Mouse (Mus musculus) G1E (cell line): ENCODE measurements around the gene Ano3. TPM values are rescaled to one million over a fixed set of nuclear protein-coding genes. Genes with fewer than 3 reads are reported as not detected.

Source experiments
- ATAC-seq: 2 replicates; pipeline ENCODE4 v1.8.0; 2016; ENCODE audit warnings: mild to moderate bottlenecking; ENCODE audit not compliant: insufficient number of reproducible peaks, poor library complexity, low FRiP score, severe bottlenecking; ENCODE audit errors: extremely low read depth
- DNase-seq: peaks from one replicate; pipeline ENCODE4 v3.0.0; 2012; ENCODE audit warnings: low spot score
- H3K27me3 ChIP-seq: 2 replicates; pipeline ENCODE4 v1.6.1; 2012; ENCODE audit warnings: mild to moderate bottlenecking, low read length, inconsistent platforms; ENCODE audit not compliant: insufficient read depth
- H3K36me3 ChIP-seq: replicated peaks from 2 replicates; pipeline ENCODE3; 2012; ENCODE audit warnings: mild to moderate bottlenecking, inconsistent platforms
- H3K4me1 ChIP-seq: 2 replicates; pipeline ENCODE4 v1.6.1; 2012; ENCODE audit warnings: low read depth, low read length, inconsistent platforms, mixed read lengths; ENCODE audit not compliant: insufficient read depth
- H3K4me3 ChIP-seq: 2 replicates; pipeline ENCODE4 v1.5.1; 2012; ENCODE audit warnings: low read depth, mild to moderate bottlenecking, inconsistent platforms, low read length, moderate library complexity, mixed read lengths
- H3K9me3 ChIP-seq: replicated peaks from 2 replicates; pipeline ENCODE4 v1.6.1; 2012; ENCODE audit warnings: inconsistent platforms
- CTCF ChIP-seq: IDR thresholded peaks from 2 replicates; pipeline ENCODE4 v1.5.1; 2012; ENCODE audit warnings: low read depth, low read length, inconsistent platforms, mixed read lengths
- GATA1 ChIP-seq: IDR thresholded peaks from 2 replicates; pipeline ENCODE4 v1.6.1; 2012; ENCODE audit warnings: borderline replicate concordance, low read length, inconsistent platforms, mixed read lengths
- GATA2 ChIP-seq: IDR thresholded peaks from 2 replicates; pipeline ENCODE4 v1.6.1; 2012; ENCODE audit warnings: low read depth, low read length, inconsistent platforms, borderline replicate concordance
- POLR2AphosphoS5 ChIP-seq: IDR thresholded peaks from 2 replicates; pipeline ENCODE4 v1.6.1; 2012; ENCODE audit warnings: low read depth, low read length, inconsistent platforms; ENCODE audit not compliant: insufficient replicate concordance
- TAL1 ChIP-seq: conservative IDR thresholded peaks from 2 replicates; pipeline ENCODE4 v1.6.1; 2012; ENCODE audit warnings: low read depth, low read length, inconsistent platforms, mixed read lengths
- polyA plus RNA-seq: library from polyadenylated mRNA; stranded (reverse); fragments of >175 nt; gene quantifications from 2 replicates; pipeline ENCODE4 v1.2.3, GENCODE M21; 2012
- total RNA-seq, 2 experiments: library from RNA; stranded (forward) in 1 of 2; stranded (reverse) in 1 of 2; fragments of 200-1000 nt in 1 of 2; fragments of >200 nt in 1 of 2; fragmentation: Nextera tagmentation in 1 of 2; gene quantifications; 2 replicates each; pipeline ENCODE4 v1.2.3; 2014 to 2017

Ano3 gene
- total and polyA plus RNA-seq, 3 experiments: 0.02 to 3.7 (median 1.3) TPM

DNA sequence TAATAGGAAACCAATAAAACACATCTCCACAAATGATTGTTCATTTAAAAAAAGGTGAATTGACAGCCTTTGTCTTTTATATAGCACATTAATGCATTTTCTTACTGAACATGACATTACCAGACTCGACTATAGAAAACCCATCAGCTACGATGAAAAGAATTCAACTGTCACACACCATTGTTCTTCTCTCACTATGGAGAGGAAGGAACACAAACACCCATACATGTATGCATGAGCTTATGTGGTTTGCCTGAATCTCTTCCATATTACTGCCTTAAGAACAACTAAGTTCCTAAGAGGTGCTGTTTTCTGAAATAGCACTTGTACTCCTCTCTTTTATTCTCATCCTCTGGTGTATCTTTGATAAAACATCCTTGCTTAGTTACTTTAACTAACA, 191.3 kb downstream of the Ano3 start:
- Histone ChIP-seq H3K4me3 (no peak overlapping the region), H3K9me3 (no peaks in the 10 kb centered on the region), H3K4me1 (no peaks in the 10 kb centered on the region), H3K27me3 (peaks cover 5% of the 10 kb centered on the region; the same call in 1 of the 2 replicates), H3K36me3 (no peaks in the 10 kb centered on the region)
- no peak for TF ChIP-seq CTCF
- no peak for TF ChIP-seq GATA1
- TF ChIP-seq GATA2: no peak
- TF ChIP-seq POLR2AphosphoS5: no peak
- no peak for TF ChIP-seq TAL1
- ATAC-seq (no peak), DNase-seq (no peak)

DNA sequence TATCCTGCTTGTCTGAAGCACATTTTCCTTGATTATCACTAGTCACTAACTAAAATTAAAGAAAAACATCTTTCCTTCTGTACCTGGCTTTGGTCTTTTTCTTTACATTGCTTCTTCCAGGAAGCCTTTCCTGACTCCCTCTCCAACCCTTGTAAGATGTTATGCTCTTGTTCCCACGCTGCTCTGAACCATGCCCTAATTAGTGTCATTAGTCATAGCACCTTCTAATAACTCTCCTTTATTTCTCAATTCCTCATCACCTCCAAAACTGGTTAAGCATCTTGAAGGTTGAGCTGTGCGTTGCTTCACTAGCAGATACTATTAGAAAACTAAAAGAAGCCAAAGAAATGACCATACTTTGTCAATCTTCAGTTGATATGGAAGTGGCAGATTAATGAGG, 193.2 kb downstream of the Ano3 start:
- Histone ChIP-seq H3K4me3 (no peak overlapping the region), H3K9me3 (no peaks in the 10 kb centered on the region), H3K4me1 (no peaks in the 10 kb centered on the region), H3K36me3 (no peaks in the 10 kb centered on the region), H3K27me3 (peaks cover 5% of the 10 kb centered on the region; the same call in 1 of the 2 replicates)
- DNase-seq: no peak
- no peak for ATAC-seq
- TF ChIP-seq POLR2AphosphoS5 (no peak), GATA1 (no peak), GATA2 (no peak), CTCF (no peak), TAL1 (no peak)

DNA sequence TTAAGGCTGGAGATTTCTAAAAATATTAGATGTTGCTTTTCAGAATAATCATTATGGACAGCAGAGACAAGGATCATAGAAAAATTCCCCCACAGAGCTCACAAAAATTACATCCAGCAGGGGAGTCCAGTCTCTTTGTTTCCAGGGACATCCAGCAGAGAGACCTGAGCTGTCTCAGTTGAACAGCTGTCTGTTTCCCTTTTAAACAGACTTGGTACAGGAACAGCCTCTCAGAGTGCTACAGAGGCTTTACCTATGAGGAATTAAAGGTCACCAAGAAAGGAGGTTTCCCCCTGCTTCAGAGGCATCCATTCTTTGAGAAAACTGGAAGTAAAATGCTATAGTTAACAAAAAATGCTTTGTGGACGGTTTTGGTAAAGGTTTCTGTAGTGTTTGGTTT, 210.2 kb downstream of the Ano3 start:
- ATAC-seq (no peak), DNase-seq (no peak)
- 0 out of 2 replicates have a peak, but pooled peaks cover 3% of the 10 kb centered on the region for H3K27me3 ChIP-seq
- no peaks in the 10 kb centered on the region for H3K9me3 ChIP-seq
- TF ChIP-seq CTCF (no peak), POLR2AphosphoS5 (no peak), TAL1 (no peak)
- no peaks in the 10 kb centered on the region for H3K36me3 ChIP-seq
- no peak overlapping the region for H3K4me3 ChIP-seq
- H3K4me1 ChIP-seq: peaks cover 2% of the 10 kb centered on the region; the same call in 1 of the 2 replicates

DNA sequence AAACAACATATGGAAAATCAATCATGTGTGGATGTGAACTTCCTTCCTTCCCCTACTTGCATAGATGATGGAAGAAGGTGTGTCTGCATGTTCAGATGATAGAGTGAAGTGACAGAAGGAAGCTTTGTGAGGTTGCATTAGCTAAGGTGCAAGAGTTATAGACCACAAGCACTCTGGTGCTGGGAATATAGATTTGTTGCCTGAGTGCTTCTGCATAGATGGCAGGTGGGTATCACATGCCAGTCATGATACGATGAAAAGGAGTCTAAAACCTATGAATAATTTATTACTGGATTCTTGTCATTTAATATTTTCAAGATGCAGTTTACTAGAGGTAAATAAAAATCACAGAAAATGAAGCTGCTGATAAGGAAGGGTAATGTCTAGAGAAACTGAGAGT, 210.9 kb downstream of the Ano3 start:
- Histone ChIP-seq H3K27me3 (0 out of 2 replicates have a peak, but pooled peaks cover 3% of the 10 kb centered on the region), H3K4me1 (peaks cover under 1% of the 10 kb centered on the region; the same call in 1 of the 2 replicates), H3K9me3 (no peaks in the 10 kb centered on the region), H3K4me3 (no peak overlapping the region), H3K36me3 (no peaks in the 10 kb centered on the region)
- no peak for TF ChIP-seq GATA2
- no peak for TF ChIP-seq TAL1
- no peak for TF ChIP-seq POLR2AphosphoS5
- no peak for TF ChIP-seq CTCF
- ATAC-seq (no peak), DNase-seq (no peak)

DNA sequence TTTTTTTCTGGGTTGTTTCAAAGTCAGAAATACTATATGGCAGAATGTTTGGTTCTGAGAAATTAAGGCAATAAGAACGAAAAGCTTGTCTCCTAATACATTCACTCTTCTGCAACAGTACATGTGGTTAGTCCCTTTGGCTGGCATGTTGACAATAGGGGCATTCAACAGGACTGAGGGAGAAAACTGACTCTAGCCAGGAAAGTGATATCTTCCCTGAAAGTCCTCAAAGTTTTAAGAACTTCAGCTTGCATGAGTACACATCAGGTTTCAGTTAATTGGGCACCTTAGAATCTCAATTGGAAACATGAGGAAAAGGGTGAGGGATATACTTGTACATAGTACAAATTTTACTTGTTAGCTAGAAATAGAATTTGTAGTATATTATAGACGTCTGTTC, 212.7 kb downstream of the Ano3 start:
- no peak for DNase-seq
- no peak for TF ChIP-seq CTCF
- TF ChIP-seq GATA1: no peak
- no peak for TF ChIP-seq GATA2
- TF ChIP-seq TAL1: no peak
- TF ChIP-seq POLR2AphosphoS5: no peak
- H3K9me3 ChIP-seq: no peaks in the 10 kb centered on the region
- H3K36me3 ChIP-seq: no peaks in the 10 kb centered on the region
- no peak overlapping the region for H3K4me3 ChIP-seq
- 0 out of 2 replicates have a peak, but pooled peaks cover 3% of the 10 kb centered on the region for H3K27me3 ChIP-seq
- ATAC-seq: no peak
- H3K4me1 ChIP-seq: no peaks in the 10 kb centered on the region

DNA sequence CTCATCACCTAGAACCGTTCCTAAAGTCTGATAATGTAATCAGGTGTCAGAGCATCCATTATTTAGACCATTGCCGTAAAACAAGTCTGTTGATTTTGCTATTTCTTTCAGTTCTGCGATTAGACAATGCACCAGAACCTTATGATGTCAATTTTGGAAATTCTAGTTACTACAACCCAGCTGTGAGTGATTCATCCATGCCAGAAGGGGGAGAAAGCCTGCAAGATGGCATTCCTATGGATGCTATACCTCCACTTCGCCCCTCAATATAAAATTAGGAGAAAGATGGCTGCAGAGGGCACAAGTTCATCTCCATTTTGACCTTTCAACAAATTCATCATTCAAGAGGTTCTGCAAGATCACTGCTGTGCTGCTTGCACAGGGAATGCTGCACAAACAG, 213.5 kb downstream of the Ano3 start:
- H3K4me3 ChIP-seq: no peak overlapping the region
- DNase-seq: no peak
- H3K9me3 ChIP-seq: no peaks in the 10 kb centered on the region
- H3K27me3 ChIP-seq: 0 out of 2 replicates have a peak, but pooled peaks cover 3% of the 10 kb centered on the region
- H3K4me1 ChIP-seq: no peaks in the 10 kb centered on the region
- H3K36me3 ChIP-seq: no peaks in the 10 kb centered on the region
- TF ChIP-seq CTCF (no peak), POLR2AphosphoS5 (no peak), GATA2 (no peak), GATA1 (no peak), TAL1 (no peak)
- ATAC-seq: no peak

DNA sequence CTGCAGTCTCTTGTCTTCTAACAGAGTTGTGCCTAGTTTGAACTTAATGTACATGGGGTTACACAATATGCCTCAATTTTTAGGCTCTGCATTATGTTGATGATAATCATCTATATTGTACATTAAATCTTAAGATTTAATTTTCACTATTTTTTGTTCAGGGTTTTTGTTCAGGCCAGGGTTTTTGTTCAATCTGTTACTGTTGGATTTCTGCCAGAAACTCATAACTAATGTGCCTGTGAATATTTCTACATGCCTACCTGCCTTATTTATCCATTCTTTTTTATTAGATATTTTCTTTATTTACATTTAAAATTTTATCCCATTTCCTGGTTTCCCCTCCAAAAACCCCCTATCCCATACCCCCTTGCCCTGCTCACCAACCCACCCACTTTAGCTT, 224.6 kb downstream of the Ano3 start:
- Histone ChIP-seq H3K9me3 (no peaks in the 10 kb centered on the region), H3K27me3 (no peaks in the 10 kb centered on the region), H3K4me1 (no peaks in the 10 kb centered on the region), H3K4me3 (no peak overlapping the region), H3K36me3 (no peaks in the 10 kb centered on the region)
- DNase-seq: no peak
- TF ChIP-seq GATA2: no peak
- no peak for TF ChIP-seq GATA1
- TF ChIP-seq CTCF: no peak
- no peak for TF ChIP-seq POLR2AphosphoS5
- TF ChIP-seq TAL1: no peak
- ATAC-seq: no peak
